In genomic region chr10:85190652-85191051, GRCm38 (mm10) we compare ENCODE assay signal across 25 mouse cellular contexts. TPM values are rescaled to one million over a fixed set of nuclear protein-coding genes. Genes with fewer than 3 reads are reported as not detected.
DNase-seq lines count a peak whose midpoint lies in the region; ATAC-seq lines count a peak whose summit lies in the region.
"Had no signal": no experiment of that assay in that cellular context is flagged by ENCODE, and none has a peak within 500 bp of the region (broad histone marks: within the 10 kb centered on the region; RNA-seq: fewer than 3 reads in every experiment).

No protein-coding gene starts in this region.

- DNase-seq in cerebellum, adult 11-12 months, result peak; percentile 32
- DNase-seq in cerebellum, adult 11 months, result no peak
- DNase-seq in layer of hippocampus, adult 9-11 months, result peak; percentile 52
- DNase-seq in layer of hippocampus, postnatal 25 days (ENCODE audit: extremely low spot score in 1 of 2, low spot score in 1 of 2), result no peak
- peak; percentile 28 to 34 for DNase-seq in cerebellum, adult 18-20 months
- DNase-seq in telencephalon, adult 2 months (ENCODE audit: low read depth, low spot score), result peak; percentile 33
- DNase-seq: adrenal gland, postnatal 10 days; embryo, embryonic 11 days; gastrocnemius, postnatal 10 days; kidney, adult 18-20 months; kidney, postnatal 36 days; lung, embryonic 14.5 days; lung, postnatal 14 days; midbrain, embryonic 14.5 days; retina, postnatal 1 day; right cerebral cortex, postnatal 14 days; thymus, postnatal 14 days had no signal

- no peak overlapping the region for H3K9ac ChIP-seq in midbrain, embryonic 16.5 days (ENCODE audit: low read depth, low read length)
- H3K9ac ChIP-seq: embryonic facial prominence, embryonic 12.5 days; limb, embryonic 13.5 days; liver, embryonic 14.5 days; lung, embryonic 14.5 days; neural tube, embryonic 15.5 days had no signal

- peaks cover 4% of the 10 kb centered on the region for H3K4me1 ChIP-seq in midbrain, embryonic 16.5 days (ENCODE audit: control insufficient read depth, insufficient read depth, low read length)

- no peaks in the 10 kb centered on the region for H3K27me3 ChIP-seq in midbrain, embryonic 16.5 days (ENCODE audit: control insufficient read depth, insufficient read depth, low read depth, low read length)
- H3K27me3 ChIP-seq: embryonic facial prominence, embryonic 12.5 days; limb, embryonic 13.5 days; neural tube, embryonic 15.5 days had no signal

- no peak overlapping the region for H3K4me2 ChIP-seq in midbrain, embryonic 16.5 days (ENCODE audit: low read length)
- H3K4me2 ChIP-seq: embryonic facial prominence, embryonic 12.5 days; limb, embryonic 13.5 days; lung, embryonic 14.5 days; neural tube, embryonic 15.5 days had no signal

- no peak overlapping the region for H3K27ac ChIP-seq in midbrain, embryonic 16.5 days (ENCODE audit: low read length)
- H3K27ac ChIP-seq: embryonic facial prominence, embryonic 12.5 days; limb, embryonic 13.5 days; liver, embryonic 14.5 days; neural tube, embryonic 15.5 days had no signal

- H3K36me3 ChIP-seq in midbrain, embryonic 16.5 days (ENCODE audit: control insufficient read depth, insufficient read depth, low read length), result no peaks in the 10 kb centered on the region
- H3K36me3 ChIP-seq: embryonic facial prominence, embryonic 12.5 days; G1E; limb, embryonic 13.5 days; neural tube, embryonic 15.5 days had no signal

- ATAC-seq in midbrain, embryonic 16.5 days, result no peak
- ATAC-seq: forebrain, embryonic 14.5 days; hindbrain, embryonic 16.5 days had no signal

- H3K4me3 ChIP-seq in midbrain, embryonic 16.5 days (ENCODE audit: low read depth, low read length), result no peak overlapping the region
- H3K4me3 ChIP-seq: embryonic facial prominence, embryonic 12.5 days; limb, embryonic 13.5 days; neural tube, embryonic 15.5 days had no signal

- no peaks in the 10 kb centered on the region for H3K9me3 ChIP-seq in midbrain, embryonic 16.5 days (replicated peaks; ENCODE audit: control insufficient read depth, low read length, poor library complexity, severe bottlenecking)
- H3K9me3 ChIP-seq: embryonic facial prominence, embryonic 12.5 days; limb, embryonic 13.5 days; neural tube, embryonic 15.5 days had no signal

RNA-seq across cellular contexts. Expression of gene Cry1, which starts 5.8 kb away (rescaled TPM):
- 10 to 100 TPM; 10.0 to 11.1 TPM for total RNA-seq in layer of hippocampus, postnatal 25 days (2021)
- 41.8 and 43.5 TPM in 2 replicates for polyA plus RNA-seq in midbrain, embryonic 16.5 days (2015; fragmentation: Nextera tagmentation; extraction: Ambion mirVana)
- polyA plus RNA-seq: G1E had no signal

Comparison
In these comparisons a context has a peak if more than half of its experiments do, and no peak if none do; other contexts are left out.
1. DNase-seq: peak in cerebellum, adult 11-12 months (single experiment), layer of hippocampus, adult 9-11 months (single experiment), cerebellum, adult 18-20 months (2 of 2) and telencephalon, adult 2 months (single experiment); none in cerebellum, adult 11 months (single experiment) and layer of hippocampus, postnatal 25 days (0 of 2).